ENCODE assay signal across 10 mouse cellular contexts in genomic region chr13:108151782-108152181, GRCm38 (mm10). TPM values are rescaled to one million over a fixed set of nuclear protein-coding genes. Genes with fewer than 3 reads are reported as not detected.
A peak's percentile ranks its signal among the peaks of the same experiment; 100 is the strongest.
DNase-seq lines count a peak whose midpoint lies in the region; ATAC-seq and TF ChIP-seq lines count a peak whose summit lies in the region.
"Had no signal": no experiment of that assay in that cellular context is flagged by ENCODE, and none has a peak within 500 bp of the region (broad histone marks: within the 10 kb centered on the region; RNA-seq: fewer than 3 reads in every experiment).

No protein-coding gene starts in this region.

- no peak for TF ChIP-seq POLR2A in thymus, adult 2 months (IDR thresholded peaks at IDR 0.05; ENCODE audit: control insufficient read depth, extremely low read depth, insufficient read depth, low read length, poor library complexity)
- TF ChIP-seq POLR2A in cortical plate, adult 2 months (IDR thresholded peaks at IDR 0.05; ENCODE audit: extremely low read depth, insufficient read depth, low read length) = no peak

- no peak overlapping the region for H3K4me3 ChIP-seq in heart, postnatal 0 days (ENCODE audit: low read depth, low read length)
- no peak overlapping the region for H3K4me3 ChIP-seq in heart, embryonic 12.5 days
- no peak overlapping the region for H3K4me3 ChIP-seq in thymus, adult 2 months (ENCODE audit: control insufficient read depth, insufficient read depth, low read length)
- no peak overlapping the region for H3K4me3 ChIP-seq in cortical plate, adult 2 months (ENCODE audit: insufficient read depth, low read length)
- H3K4me3 ChIP-seq: heart, embryonic 15.5 days; limb, embryonic 13.5 days had no signal

- no peak overlapping the region for H3K9ac ChIP-seq in heart, postnatal 0 days (replicated peaks; ENCODE audit: low read depth, low read length)
- no peak overlapping the region for H3K9ac ChIP-seq in heart, embryonic 12.5 days
- H3K9ac ChIP-seq: heart, embryonic 15.5 days; limb, embryonic 13.5 days had no signal

- no peaks in the 10 kb centered on the region for H3K36me3 ChIP-seq in heart, postnatal 0 days (replicated peaks; ENCODE audit: control insufficient read depth, insufficient read depth, low read length)
- no peaks in the 10 kb centered on the region for H3K36me3 ChIP-seq in heart, embryonic 12.5 days
- no peaks in the 10 kb centered on the region for H3K36me3 ChIP-seq in thymus, adult 2 months (ENCODE audit: control insufficient read depth, insufficient read depth, low read length)
- no peaks in the 10 kb centered on the region for H3K36me3 ChIP-seq in splenic B cell, adult 2 months (ENCODE audit: control insufficient read depth, insufficient read depth, low read length, poor library complexity, severe bottlenecking)
- H3K36me3 ChIP-seq: heart, embryonic 15.5 days; limb, embryonic 13.5 days had no signal

- H3K27ac ChIP-seq in heart, postnatal 0 days (ENCODE audit: low read depth) = no peak overlapping the region
- H3K27ac ChIP-seq in heart, embryonic 12.5 days (ENCODE audit: poor library complexity, severe bottlenecking) = no peak overlapping the region
- no peak overlapping the region for H3K27ac ChIP-seq in thymus, adult 2 months (ENCODE audit: control insufficient read depth, insufficient read depth, low read length)
- H3K27ac ChIP-seq in cortical plate, adult 2 months (ENCODE audit: insufficient read depth, low read length) = no peak overlapping the region
- H3K27ac ChIP-seq: heart, embryonic 15.5 days; limb, embryonic 13.5 days had no signal

- peak; percentile 47 for DNase-seq in heart, postnatal 0 days (ENCODE audit: low spot score)
- peak; percentile 35 for DNase-seq in thymus, adult 2 months
- DNase-seq in thymus, adult 18-20 months = no peak
- DNase-seq in splenic B cell, adult 2 months (ENCODE audit: low read depth, low spot score) = peak; percentile 61
- DNase-seq in testis, postnatal 14 days (ENCODE audit: low spot score) = no peak
- no peak for DNase-seq in layer of hippocampus, adult 9-11 months

- H3K4me2 ChIP-seq in heart, postnatal 0 days (ENCODE audit: low read depth, low read length) = no peak overlapping the region
- H3K4me2 ChIP-seq in heart, embryonic 12.5 days = no peak overlapping the region
- H3K4me2 ChIP-seq: heart, embryonic 15.5 days; limb, embryonic 13.5 days had no signal

- no peaks in the 10 kb centered on the region for H3K27me3 ChIP-seq in heart, postnatal 0 days (ENCODE audit: control insufficient read depth, insufficient read depth, low read length)
- H3K27me3 ChIP-seq in heart, embryonic 12.5 days (replicated peaks) = no peaks in the 10 kb centered on the region
- no peaks in the 10 kb centered on the region for H3K27me3 ChIP-seq in thymus, adult 2 months (ENCODE audit: control insufficient read depth, insufficient read depth, low read length)
- no peaks in the 10 kb centered on the region for H3K27me3 ChIP-seq in splenic B cell, adult 2 months (ENCODE audit: control insufficient read depth, insufficient read depth, low read length, poor library complexity, severe bottlenecking)
- H3K27me3 ChIP-seq: heart, embryonic 15.5 days; limb, embryonic 13.5 days had no signal

- TF ChIP-seq EP300 in heart, postnatal 0 days (IDR thresholded peaks at IDR 0.05; ENCODE audit: low read depth) = no peak

- H3K9me3 ChIP-seq in heart, postnatal 0 days (replicated peaks; ENCODE audit: control insufficient read depth, low read length) = no peaks in the 10 kb centered on the region
- no peaks in the 10 kb centered on the region for H3K9me3 ChIP-seq in heart, embryonic 12.5 days (replicated peaks)
- H3K9me3 ChIP-seq: heart, embryonic 15.5 days; limb, embryonic 13.5 days had no signal

- peak; percentile 72 for TF ChIP-seq CTCF in heart, postnatal 0 days (IDR thresholded peaks at IDR 0.05; ENCODE audit: low read depth)
- no peak for TF ChIP-seq CTCF in thymus, adult 2 months (IDR thresholded peaks at IDR 0.05; ENCODE audit: borderline replicate concordance, control insufficient read depth, extremely low read depth, insufficient read depth, low read length, poor library complexity)
- TF ChIP-seq CTCF in cortical plate, adult 2 months (IDR thresholded peaks at IDR 0.05; ENCODE audit: extremely low read depth, insufficient read depth, low read length) = peak; percentile 39; the same call in 1 of the 2 replicates

- H3K4me1 ChIP-seq in heart, postnatal 0 days (ENCODE audit: control insufficient read depth, insufficient read depth) = no peaks in the 10 kb centered on the region
- no peaks in the 10 kb centered on the region for H3K4me1 ChIP-seq in heart, embryonic 12.5 days (replicated peaks)
- H3K4me1 ChIP-seq in thymus, adult 2 months (replicated peaks; ENCODE audit: control insufficient read depth, insufficient read depth, low read length) = no peaks in the 10 kb centered on the region
- 0 out of 2 replicates have a peak, but pooled peaks cover 3% of the 10 kb centered on the region for H3K4me1 ChIP-seq in cortical plate, adult 2 months (ENCODE audit: control insufficient read depth, insufficient read depth, low read length)
- H3K4me1 ChIP-seq: heart, embryonic 15.5 days; limb, embryonic 13.5 days had no signal

- ATAC-seq in heart, postnatal 0 days (ENCODE audit: insufficient read depth, low read depth) = no peak
- ATAC-seq in heart, embryonic 12.5 days (ENCODE audit: insufficient number of reproducible peaks, low FRiP score) = no peak

RNA-seq across cellular contexts. Expression of gene Ndufaf2, which starts 6.6 kb away (rescaled TPM):
- total RNA-seq in heart, postnatal 0 days (2014; rRNA removed; ENCODE audit: low replicate concordance) = 3.4 TPM in 1 of 2 replicates, not detected in the other
- polyA plus RNA-seq in heart, postnatal 0 days (2015; fragmentation: Nextera tagmentation; extraction: Ambion mirVana) = 61.7 and 62.5 TPM in 2 replicates
- 62.3 and 64.0 TPM in 2 replicates for polyA plus RNA-seq in heart, embryonic 12.5 days (2016; fragmentation: Nextera tagmentation; extraction: Ambion mirVana)
- 4.1 and 5.0 TPM in 2 replicates for polyA plus RNA-seq in thymus, adult 2 months (2012; rRNA removed)
- polyA plus RNA-seq in cortical plate, adult 2 months (2012; rRNA removed) = 38.6 and 38.7 TPM in 2 replicates

RNA-seq across cellular contexts. Expression of gene Ercc8, which starts 6.7 kb away (rescaled TPM):
- total RNA-seq in heart, postnatal 0 days (2014; rRNA removed; ENCODE audit: low replicate concordance) = 5.1 and 7.7 TPM in 2 replicates
- polyA plus RNA-seq in heart, postnatal 0 days (2015; fragmentation: Nextera tagmentation; extraction: Ambion mirVana) = 8.0 and 8.7 TPM in 2 replicates
- polyA plus RNA-seq in heart, embryonic 12.5 days (2016; fragmentation: Nextera tagmentation; extraction: Ambion mirVana) = 10.2 and 12.5 TPM in 2 replicates
- 15.3 and 17.4 TPM in 2 replicates for polyA plus RNA-seq in thymus, adult 2 months (2012; rRNA removed)
- polyA plus RNA-seq in cortical plate, adult 2 months (2012; rRNA removed) = 12.7 and 13.0 TPM in 2 replicates

Comparison
In these comparisons a context has a peak if more than half of its experiments do, and no peak if none do; other contexts are left out.
1. DNase-seq: peak in heart, postnatal 0 days (single experiment), thymus, adult 2 months (single experiment) and splenic B cell, adult 2 months (single experiment); none in thymus, adult 18-20 months (0 of 2), testis, postnatal 14 days (single experiment) and layer of hippocampus, adult 9-11 months (single experiment).